Mouse (Mus musculus) neural tube, embryonic 14.5 days (tissue): ENCODE data around the gene Tkt. TPM values are rescaled to one million over a fixed set of nuclear protein-coding genes. Genes with fewer than 3 reads are reported as not detected.
"Not testable (repeated sequence)": the region's sequence is repeated elsewhere in the genome, so short reads cannot be mapped to it uniquely, and the experiment has no call there.

Source experiments
- ATAC-seq: fragments of 200-750 bp; cut with Nextera tagmentation; 2 replicates; pipeline ENCODE4 v1.8.0; 2017; ENCODE audit warnings: low read depth, mild to moderate bottlenecking, moderate TSS enrichment, moderate library complexity
- H3K27ac ChIP-seq: fragments of 300-500 bp; sonication (generic); 2 replicates; pipeline ENCODE4 v1.5.1; 2014; ENCODE audit warnings: low read depth, mild to moderate bottlenecking, control low read depth, low read length, moderate library complexity, mixed read lengths
- H3K27me3 ChIP-seq: fragments of 300-500 bp; sonication (generic); 2 replicates; pipeline ENCODE4 v1.6.1; 2014; ENCODE audit warnings: low read length; ENCODE audit not compliant: control insufficient read depth, insufficient read depth
- H3K36me3 ChIP-seq: fragments of 300-500 bp; sonication (generic); 2 replicates; pipeline ENCODE4 v1.6.1; 2014; ENCODE audit warnings: low read length, mixed read lengths; ENCODE audit not compliant: control insufficient read depth, insufficient read depth
- H3K4me1 ChIP-seq: fragments of 300-500 bp; sonication (generic); 2 replicates; pipeline ENCODE4 v1.6.1; 2014; ENCODE audit warnings: low read length; ENCODE audit not compliant: control insufficient read depth, insufficient read depth
- H3K4me2 ChIP-seq: fragments of 300-500 bp; sonication (generic); 2 replicates; pipeline ENCODE4 v1.6.1; 2014; ENCODE audit warnings: mild to moderate bottlenecking, low read depth, low read length, control low read depth
- H3K4me3 ChIP-seq: fragments of 300-500 bp; sonication (generic); 2 replicates; pipeline ENCODE4 v1.5.1; 2014; ENCODE audit warnings: low read depth, low read length, control low read depth, mixed read lengths
- H3K9ac ChIP-seq: fragments of 300-500 bp; sonication (generic); replicated peaks from 2 replicates; pipeline ENCODE4 v1.6.1; 2014; ENCODE audit warnings: low read depth, mild to moderate bottlenecking, control low read depth, low read length, mixed read lengths
- H3K9me3 ChIP-seq: fragments of 300-500 bp; sonication (generic); 2 replicates; pipeline ENCODE4 v1.6.1; 2016; ENCODE audit warnings: low read length; ENCODE audit not compliant: control insufficient read depth
- WGBS: fragments of 180-500 bp; shearing (Covaris S2); extraction: QIAGEN DNeasy Blood & Tissue Kit; methylation state at CpG from one replicate; pipeline ENCODE4 v1.1.7; 2014; 5-methylcytosine and 5-hydroxymethylcytosine counted together
- polyA plus RNA-seq: library from polyadenylated mRNA; unstranded; fragments of >200 nt; fragmentation: Nextera tagmentation; extraction: Ambion mirVana; gene quantifications from 2 replicates; pipeline ENCODE4 v1.2.1, GENCODE M21; 2014

Gene Tkt
- polyA plus RNA-seq, 1 experiment from 2014 or later, result 81.9 TPM

DNA sequence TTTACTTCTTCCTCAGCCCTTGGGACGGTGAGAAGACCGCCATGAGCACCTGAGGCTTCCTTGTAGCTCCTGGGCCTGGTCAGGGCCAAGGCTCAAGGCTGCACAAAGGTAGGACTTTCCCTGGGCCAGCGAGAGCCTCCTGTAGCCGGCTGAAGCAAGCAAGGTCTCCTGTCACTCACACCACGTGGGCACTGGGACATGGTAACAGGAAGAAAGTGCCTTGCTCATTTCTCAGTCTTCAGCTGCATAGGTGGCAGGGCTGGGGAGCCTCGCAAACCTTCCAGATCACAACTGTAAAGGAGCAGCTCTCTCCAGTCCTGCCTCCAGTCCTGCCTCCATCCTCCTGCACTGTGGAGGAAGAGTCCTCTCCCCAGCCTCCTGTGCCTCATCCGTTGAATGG is 27.6 kb downstream of the Tkt start:
- ATAC-seq, result no peak
- H3K9ac ChIP-seq, result no peak overlapping the region
- no peak overlapping the region for H3K4me2 ChIP-seq
- no peaks in the 10 kb centered on the region for H3K27me3 ChIP-seq
- H3K9me3 ChIP-seq, result no peaks in the 10 kb centered on the region
- H3K36me3 ChIP-seq, result peaks cover 23% of the 10 kb centered on the region
- 85% methylated on average over 7 of the region's 7 CpGs for WGBS
- no peak overlapping the region for H3K4me3 ChIP-seq
- no peak overlapping the region for H3K27ac ChIP-seq
- no peaks in the 10 kb centered on the region for H3K4me1 ChIP-seq

DNA sequence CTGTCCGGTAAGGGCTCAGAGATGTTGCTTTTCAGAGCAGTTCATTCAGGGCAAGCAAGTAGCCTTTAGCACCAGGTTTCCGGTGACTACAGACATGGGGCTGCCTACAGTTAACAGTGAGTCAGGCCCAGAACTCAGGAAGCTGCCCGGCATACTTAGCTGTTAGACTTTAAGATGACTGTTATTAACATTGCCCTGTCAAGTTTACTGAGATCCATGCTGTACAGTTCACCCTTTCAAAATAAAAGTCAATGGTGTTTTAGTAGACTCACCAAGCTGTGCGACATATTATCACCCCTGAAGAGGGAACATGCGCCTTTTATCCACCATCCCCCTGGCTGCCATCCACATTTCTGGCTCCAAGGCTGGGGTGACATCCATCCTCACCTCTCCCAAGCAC is 28.1 kb downstream of the Tkt start:
- no peaks in the 10 kb centered on the region for H3K4me1 ChIP-seq
- H3K9me3 ChIP-seq, result no peaks in the 10 kb centered on the region
- H3K27me3 ChIP-seq, result no peaks in the 10 kb centered on the region
- H3K36me3 ChIP-seq, result peaks cover 18% of the 10 kb centered on the region
- H3K9ac ChIP-seq, result no peak overlapping the region
- H3K4me2 ChIP-seq, result no peak overlapping the region
- H3K4me3 ChIP-seq, result no peak overlapping the region
- WGBS, result 87% methylated on average over 5 of the region's 5 CpGs
- ATAC-seq, result no peak
- H3K27ac ChIP-seq, result no peak overlapping the region

- H3K4me2 ChIP-seq, H3K9ac ChIP-seq, ATAC-seq, H3K27ac ChIP-seq, H3K27me3 ChIP-seq, H3K4me3 ChIP-seq, H3K36me3 ChIP-seq, H3K9me3 ChIP-seq, H3K4me1 ChIP-seq: not testable (repeated sequence)
- 59% methylated on average over 10 of the region's 12 CpGs for WGBS
These were observed 29.3 kb downstream of the Tkt start for GRCm38 (mm10) chr14:30577303-30578062.

DNA sequence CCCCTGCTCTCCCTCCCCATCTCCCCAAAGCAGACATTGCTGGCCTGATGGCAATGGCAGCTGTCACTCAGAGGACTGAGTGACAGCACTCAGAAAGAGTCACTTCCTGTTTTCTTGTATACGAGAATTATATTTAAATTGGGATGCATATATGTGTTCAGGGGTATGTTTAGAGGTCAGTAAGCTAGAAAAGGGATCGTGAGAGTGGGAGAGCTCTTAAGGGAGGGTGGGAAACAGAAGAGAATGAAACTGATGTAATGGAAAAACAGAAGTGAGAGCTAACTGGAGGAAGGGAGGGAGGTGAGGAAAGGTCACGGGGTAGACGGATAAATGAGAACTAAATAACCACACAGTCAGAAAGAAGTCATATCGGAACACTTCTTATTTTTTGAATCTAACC is 31.0 kb downstream of the Tkt start:
- no peaks in the 10 kb centered on the region for H3K9me3 ChIP-seq
- no peak overlapping the region for H3K27ac ChIP-seq
- H3K9ac ChIP-seq, result no peak overlapping the region
- no peak overlapping the region for H3K4me2 ChIP-seq
- H3K36me3 ChIP-seq, result 0 out of 2 replicates have a peak, but pooled peaks cover 3% of the 10 kb centered on the region
- H3K4me3 ChIP-seq, result no peak overlapping the region
- WGBS, result 86% methylated on average over 5 of the region's 5 CpGs
- no peak for ATAC-seq
- no peaks in the 10 kb centered on the region for H3K4me1 ChIP-seq
- H3K27me3 ChIP-seq, result no peaks in the 10 kb centered on the region

GRCm38 (mm10) chr14:30579882-30580281 is 31.7 kb downstream of the Tkt start:
- H3K27me3 ChIP-seq, result no peaks in the 10 kb centered on the region
- no peak for ATAC-seq
- H3K4me3 ChIP-seq, result no peak overlapping the region
- H3K4me2 ChIP-seq, result no peak overlapping the region
- H3K9me3 ChIP-seq, result no peaks in the 10 kb centered on the region
- H3K9ac ChIP-seq, result no peak overlapping the region
- 26% methylated on average over 5 of the region's 5 CpGs for WGBS
- H3K27ac ChIP-seq, result no peak overlapping the region
- H3K4me1 ChIP-seq, result no peaks in the 10 kb centered on the region; the same call in 1 of the 2 replicates
- no peaks in the 10 kb centered on the region for H3K36me3 ChIP-seq

- Histone ChIP-seq H3K9ac (no peak overlapping the region), H3K4me3 (no peak overlapping the region), H3K27ac (no peak overlapping the region), H3K9me3 (no peaks in the 10 kb centered on the region), H3K4me1 (no peaks in the 10 kb centered on the region; the same call in 1 of the 2 replicates), H3K36me3 (no peaks in the 10 kb centered on the region), H3K27me3 (no peaks in the 10 kb centered on the region), H3K4me2 (no peak overlapping the region)
- 63% methylated on average over 1 of the region's 1 CpGs for WGBS
- ATAC-seq, result no peak
These were observed 33.1 kb downstream of the Tkt start for GRCm38 (mm10) chr14:30581238-30581637.

DNA sequence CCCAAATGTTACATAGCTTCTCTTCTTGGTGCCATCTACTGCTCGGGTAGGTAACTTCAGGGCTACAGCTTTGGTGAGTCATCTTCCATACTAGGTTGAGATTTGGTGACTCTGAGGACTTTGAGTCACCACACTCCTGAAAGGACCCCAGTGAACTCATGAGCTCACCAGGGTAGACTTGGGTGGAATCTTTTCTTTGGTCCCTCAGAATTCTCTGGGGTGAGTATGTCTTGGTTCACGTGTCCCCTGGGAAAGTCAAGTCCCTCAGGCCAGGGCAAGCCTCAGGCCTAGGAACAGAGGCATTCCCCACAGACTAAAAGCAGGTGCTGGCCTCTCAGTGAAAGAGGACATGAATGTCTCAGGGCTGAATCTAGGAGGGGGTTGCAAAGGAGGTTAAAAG is 35.9 kb downstream of the Tkt start:
- H3K4me3 ChIP-seq, result no peak overlapping the region

DNA sequence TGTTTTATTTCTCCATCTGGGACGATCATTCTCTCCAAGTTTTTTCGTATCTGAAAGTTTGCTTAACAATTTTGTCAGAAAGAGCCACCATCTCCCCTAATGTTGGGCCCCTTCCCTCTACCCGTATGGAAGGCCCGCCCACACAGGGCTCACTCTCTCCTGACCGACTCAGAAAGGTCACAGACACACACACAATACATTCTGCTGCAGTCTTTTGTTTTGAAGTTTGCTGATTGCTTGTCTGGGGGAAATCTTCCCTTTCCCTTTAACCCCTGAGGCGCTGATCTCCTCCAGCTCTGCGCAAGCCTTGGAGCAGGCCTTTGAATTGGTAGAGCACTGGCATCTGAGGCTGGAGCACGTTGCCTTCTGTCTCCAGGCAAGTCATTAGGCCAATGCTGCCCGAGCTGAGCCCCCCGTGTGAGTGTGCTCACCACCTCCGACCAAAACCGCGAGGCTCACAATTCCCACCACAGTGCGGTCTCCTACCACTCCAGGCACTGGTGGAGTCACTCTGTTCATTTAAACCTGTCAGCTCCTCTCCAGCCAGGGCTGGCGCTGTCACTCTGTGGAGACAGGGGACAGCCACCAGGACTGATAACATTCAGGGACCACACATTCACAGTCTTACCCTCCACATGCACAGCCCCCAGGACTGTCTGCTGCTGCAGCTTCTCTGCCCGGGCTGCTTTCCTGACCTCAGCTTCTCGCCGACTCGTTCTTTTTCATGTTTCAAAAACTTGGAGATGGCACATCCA is 36.5 kb downstream of the Tkt start:
- Histone ChIP-seq H3K27ac (no peak overlapping the region), H3K9me3 (no peaks in the 10 kb centered on the region), H3K4me3 (no peak overlapping the region), H3K4me2 (no peak overlapping the region), H3K4me1 (no peaks in the 10 kb centered on the region; the same call in none of the 2 replicates), H3K27me3 (no peaks in the 10 kb centered on the region), H3K36me3 (no peaks in the 10 kb centered on the region), H3K9ac (no peak overlapping the region)
- no peak for ATAC-seq
- WGBS, result 29% methylated on average over 19 of the region's 19 CpGs

More for the DNA sequence above, 35.9 kb downstream of the Tkt start:
- no peaks in the 10 kb centered on the region; the same call in none of the 2 replicates for H3K4me1 ChIP-seq
- H3K9me3 ChIP-seq, result no peaks in the 10 kb centered on the region
- H3K27me3 ChIP-seq, result no peaks in the 10 kb centered on the region
- H3K4me2 ChIP-seq, result no peak overlapping the region
- no peak overlapping the region for H3K9ac ChIP-seq
- H3K27ac ChIP-seq, result no peak overlapping the region
- no peaks in the 10 kb centered on the region for H3K36me3 ChIP-seq
- no peak for ATAC-seq
- 60% methylated on average over 2 of the region's 2 CpGs for WGBS

- H3K36me3 ChIP-seq, result no peaks in the 10 kb centered on the region
These were observed 37.2 kb downstream of the Tkt start for GRCm38 (mm10) chr14:30585323-30585722.

More at GRCm38 (mm10) chr14:30585323-30585722, 37.2 kb downstream of the Tkt start:
- Histone ChIP-seq H3K9ac (no peak overlapping the region), H3K4me3 (no peak overlapping the region), H3K4me1 (no peaks in the 10 kb centered on the region; the same call in none of the 2 replicates), H3K27me3 (no peaks in the 10 kb centered on the region), H3K27ac (no peak overlapping the region), H3K4me2 (no peak overlapping the region), H3K9me3 (no peaks in the 10 kb centered on the region)
- no peak for ATAC-seq
- WGBS, result 70% methylated on average over 5 of the region's 5 CpGs
